Mouse (Mus musculus) midbrain, embryonic 16.5 days (tissue): Measurements from ENCODE around the gene Pmepa1. TPM values are rescaled to one million over a fixed set of nuclear protein-coding genes. Genes with fewer than 3 reads are reported as not detected.

ENCODE experiments used
- ATAC-seq: fragments of 200-750 bp; cut with Nextera tagmentation; 2 replicates; pipeline ENCODE4 v1.8.0; 2017; ENCODE audit warnings: moderate TSS enrichment
- H3K27ac ChIP-seq: fragments of 300-500 bp; sonication (generic); 2 replicates; pipeline ENCODE4 v1.5.1; 2014; ENCODE audit warnings: mild to moderate bottlenecking, low read length, mixed read lengths
- H3K27me3 ChIP-seq: fragments of 300-500 bp; sonication (generic); 2 replicates; pipeline ENCODE4 v1.6.1; 2014; ENCODE audit warnings: low read depth, low read length, mixed read lengths; ENCODE audit not compliant: control insufficient read depth, insufficient read depth
- H3K36me3 ChIP-seq: fragments of 300-500 bp; sonication (generic); 2 replicates; pipeline ENCODE4 v1.6.1; 2014; ENCODE audit warnings: mild to moderate bottlenecking, low read length, moderate library complexity, mixed read lengths; ENCODE audit not compliant: control insufficient read depth, insufficient read depth
- H3K4me1 ChIP-seq: fragments of 300-500 bp; sonication (generic); 2 replicates; pipeline ENCODE4 v1.6.1; 2014; ENCODE audit warnings: mild to moderate bottlenecking, low read length, mixed read lengths; ENCODE audit not compliant: control insufficient read depth, insufficient read depth
- H3K4me2 ChIP-seq: fragments of 300-500 bp; sonication (generic); 2 replicates; pipeline ENCODE4 v1.6.1; 2014; ENCODE audit warnings: mild to moderate bottlenecking, low read length, mixed read lengths
- H3K4me3 ChIP-seq: fragments of 300-500 bp; sonication (generic); 2 replicates; pipeline ENCODE4 v1.5.1; 2014; ENCODE audit warnings: low read depth, mild to moderate bottlenecking, low read length, moderate library complexity, mixed read lengths
- H3K9ac ChIP-seq: fragments of 300-500 bp; sonication (generic); 2 replicates; pipeline ENCODE4 v1.6.1; 2014; ENCODE audit warnings: low read depth, low read length, mixed read lengths
- H3K9me3 ChIP-seq: fragments of 300-500 bp; sonication (generic); replicated peaks from 2 replicates; pipeline ENCODE4 v1.6.1; 2014; ENCODE audit warnings: mild to moderate bottlenecking, low read length, mixed read lengths; ENCODE audit not compliant: control insufficient read depth, poor library complexity, severe bottlenecking
- WGBS: fragments of 180-500 bp; shearing (Covaris S2); extraction: QIAGEN DNeasy Blood & Tissue Kit; methylation state at CpG from one replicate; pipeline ENCODE4 v1.1.7; 2014; 5-methylcytosine and 5-hydroxymethylcytosine counted together
- polyA plus RNA-seq: library from polyadenylated mRNA; unstranded; fragments of >200 nt; fragmentation: Nextera tagmentation; extraction: Ambion mirVana; gene quantifications from 2 replicates; pipeline ENCODE4 v1.2.1, GENCODE M21; 2015

The Pmepa1 gene
- polyA plus RNA-seq, 1 experiment from 2014 or later: 3.4 TPM

DNA sequence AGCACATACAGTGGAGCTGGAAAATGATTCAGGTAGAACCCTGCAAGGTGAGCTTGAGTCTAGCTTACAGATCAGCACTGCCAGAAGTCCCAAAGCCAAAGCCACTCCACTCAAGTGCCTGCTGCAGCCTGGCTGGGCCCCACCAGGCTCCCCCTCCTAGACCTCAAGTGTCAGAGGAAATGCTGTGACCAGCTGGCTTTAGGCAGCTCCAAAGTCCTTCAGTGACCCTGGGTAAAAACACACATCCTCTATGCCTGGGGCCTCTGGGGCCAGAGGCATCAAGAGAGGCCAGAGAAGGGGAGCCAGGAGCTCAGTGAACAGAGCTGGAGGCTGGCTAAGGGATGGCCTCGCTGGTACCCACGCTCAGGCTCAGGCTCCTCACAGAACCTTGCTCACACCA is 25.9 kb downstream of the Pmepa1 start:
- WGBS: 26% methylated on average over 2 of the region's 2 CpGs
- H3K4me2 ChIP-seq: no peak overlapping the region
- H3K27ac ChIP-seq: no peak overlapping the region
- no peaks in the 10 kb centered on the region for H3K27me3 ChIP-seq
- H3K4me3 ChIP-seq: no peak overlapping the region
- no peaks in the 10 kb centered on the region for H3K9me3 ChIP-seq
- H3K4me1 ChIP-seq: peaks cover 45% of the 10 kb centered on the region
- no peak overlapping the region for H3K9ac ChIP-seq
- ATAC-seq: no peak
- no peaks in the 10 kb centered on the region for H3K36me3 ChIP-seq

DNA sequence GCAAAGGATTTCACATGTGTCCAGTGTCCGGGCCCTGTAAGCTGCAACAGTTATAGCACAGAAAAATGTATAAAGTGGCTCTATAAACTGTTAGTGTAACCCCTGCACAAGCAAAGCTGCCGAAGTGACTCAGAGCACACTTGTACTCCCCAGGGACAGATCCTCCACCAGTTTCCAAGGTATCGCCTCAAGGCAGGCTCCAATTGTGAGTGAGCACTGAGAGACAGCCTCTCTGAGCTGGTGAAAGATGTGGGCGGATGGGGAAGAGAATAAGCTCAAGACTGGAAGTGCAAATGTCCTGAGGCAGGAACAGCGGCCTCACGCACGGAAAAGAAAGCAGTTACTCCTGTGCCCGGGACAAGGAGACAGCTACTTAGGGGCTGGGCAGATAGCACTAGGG is 26.4 kb downstream of the Pmepa1 start:
- Histone ChIP-seq H3K36me3 (no peaks in the 10 kb centered on the region), H3K27me3 (no peaks in the 10 kb centered on the region), H3K4me3 (no peak overlapping the region), H3K27ac (no peak overlapping the region), H3K9me3 (no peaks in the 10 kb centered on the region), H3K4me1 (peaks cover 43% of the 10 kb centered on the region), H3K9ac (no peak overlapping the region), H3K4me2 (no peak overlapping the region)
- WGBS: 73% methylated on average over 8 of the region's 8 CpGs
- no peak for ATAC-seq

DNA sequence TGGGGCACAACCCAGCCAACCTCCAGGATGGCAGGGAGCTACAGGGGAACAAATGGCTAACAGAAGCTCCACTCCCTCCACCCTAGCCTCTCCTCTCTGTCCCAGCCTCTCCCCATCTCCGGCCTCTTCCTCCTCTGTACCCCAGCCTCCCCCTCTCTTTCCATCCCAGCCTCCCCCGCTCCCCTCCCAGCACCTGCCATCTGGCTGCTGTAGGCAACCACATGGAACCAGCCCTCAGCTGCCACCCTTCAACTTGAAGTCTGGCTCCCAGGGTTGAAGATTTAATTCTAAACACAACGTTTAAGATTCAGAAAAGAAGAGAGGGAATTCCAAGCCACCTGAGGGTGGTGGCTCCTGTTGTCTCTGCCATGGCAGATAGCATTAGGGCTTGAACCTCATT is 26.9 kb downstream of the Pmepa1 start:
- H3K9ac ChIP-seq: no peak overlapping the region
- H3K27me3 ChIP-seq: no peaks in the 10 kb centered on the region
- H3K4me3 ChIP-seq: no peak overlapping the region
- 48% methylated on average over 3 of the region's 3 CpGs for WGBS
- no peak overlapping the region for H3K4me2 ChIP-seq
- no peaks in the 10 kb centered on the region for H3K9me3 ChIP-seq
- no peaks in the 10 kb centered on the region for H3K36me3 ChIP-seq
- no peak overlapping the region for H3K27ac ChIP-seq
- H3K4me1 ChIP-seq: peaks cover 38% of the 10 kb centered on the region
- ATAC-seq: no peak

DNA sequence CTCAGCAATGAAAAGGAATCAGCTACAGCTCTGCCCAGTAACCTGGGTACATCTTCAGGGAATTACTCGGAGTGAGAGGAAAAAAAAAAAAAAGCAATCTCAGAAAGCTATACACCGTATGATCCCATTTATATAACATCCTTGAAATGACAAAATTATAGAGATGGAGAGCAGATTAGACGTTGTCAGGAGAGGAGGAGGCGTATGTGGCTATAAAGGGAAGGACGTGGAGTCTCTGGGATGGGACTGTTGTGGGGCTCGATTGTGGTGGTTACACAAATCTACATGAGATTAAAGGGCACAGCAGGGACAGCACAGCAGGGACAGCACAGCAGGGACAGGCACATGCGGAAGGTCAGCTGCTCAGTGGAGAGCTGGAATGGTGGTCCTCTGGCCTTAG is 27.5 kb downstream of the Pmepa1 start:
- H3K27ac ChIP-seq: no peak overlapping the region
- H3K27me3 ChIP-seq: no peaks in the 10 kb centered on the region
- H3K4me2 ChIP-seq: no peak overlapping the region
- no peak overlapping the region for H3K4me3 ChIP-seq
- no peaks in the 10 kb centered on the region for H3K36me3 ChIP-seq
- H3K9me3 ChIP-seq: no peaks in the 10 kb centered on the region
- no peak for ATAC-seq
- peaks cover 32% of the 10 kb centered on the region for H3K4me1 ChIP-seq
- H3K9ac ChIP-seq: no peak overlapping the region
- 68% methylated on average over 7 of the region's 7 CpGs for WGBS

DNA sequence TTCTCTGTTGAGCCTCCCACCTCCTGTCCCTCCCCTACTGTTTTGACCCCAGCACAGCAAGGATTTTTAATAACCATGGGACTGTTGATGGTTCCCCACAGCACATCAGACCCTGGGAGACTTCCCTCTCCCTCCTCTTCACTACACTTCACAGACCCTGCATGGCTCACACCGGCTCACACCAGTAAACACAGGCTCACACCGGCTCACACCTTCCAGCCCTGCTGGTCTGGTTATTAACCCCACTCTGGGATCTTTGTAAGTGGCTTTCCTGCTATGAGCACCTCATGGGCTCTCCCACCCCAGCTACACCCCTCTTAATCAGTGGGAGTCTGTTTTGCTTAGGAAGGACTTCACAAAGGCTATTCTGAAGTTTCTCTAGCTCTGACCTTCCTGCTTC is 28.4 kb downstream of the Pmepa1 start:
- Histone ChIP-seq H3K4me3 (no peak overlapping the region), H3K27me3 (no peaks in the 10 kb centered on the region), H3K9me3 (no peaks in the 10 kb centered on the region), H3K27ac (no peak overlapping the region), H3K4me2 (no peak overlapping the region), H3K9ac (no peak overlapping the region), H3K4me1 (peaks cover 23% of the 10 kb centered on the region), H3K36me3 (no peaks in the 10 kb centered on the region)
- ATAC-seq: no peak
- WGBS: 41% methylated on average over 2 of the region's 2 CpGs

DNA sequence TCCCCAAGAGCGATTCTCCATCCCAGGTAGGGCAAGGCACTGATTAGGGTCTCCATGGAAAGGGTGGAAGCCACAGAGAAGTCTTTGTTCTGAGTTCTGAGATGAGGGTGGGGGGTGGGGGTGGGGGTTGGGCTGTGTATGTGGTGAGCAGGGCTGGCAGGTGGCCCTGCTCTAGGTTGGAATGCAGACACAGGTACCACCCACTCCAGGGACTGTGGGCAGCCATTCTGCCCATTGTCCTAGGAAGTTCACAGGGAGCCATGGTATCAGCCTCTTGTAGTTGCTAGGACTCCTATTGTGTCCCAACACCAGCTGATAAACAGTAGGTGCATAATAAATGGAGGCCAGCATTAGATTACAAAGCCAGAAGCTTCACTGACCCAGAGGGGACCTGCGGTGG is 29.1 kb downstream of the Pmepa1 start:
- H3K4me2 ChIP-seq: no peak overlapping the region
- no peaks in the 10 kb centered on the region for H3K36me3 ChIP-seq
- no peak overlapping the region for H3K4me3 ChIP-seq
- no peak overlapping the region for H3K9ac ChIP-seq
- H3K4me1 ChIP-seq: peaks cover 23% of the 10 kb centered on the region
- 30% methylated on average over 2 of the region's 2 CpGs for WGBS
- no peaks in the 10 kb centered on the region for H3K9me3 ChIP-seq
- ATAC-seq: no peak
- no peaks in the 10 kb centered on the region for H3K27me3 ChIP-seq
- no peak overlapping the region for H3K27ac ChIP-seq

DNA sequence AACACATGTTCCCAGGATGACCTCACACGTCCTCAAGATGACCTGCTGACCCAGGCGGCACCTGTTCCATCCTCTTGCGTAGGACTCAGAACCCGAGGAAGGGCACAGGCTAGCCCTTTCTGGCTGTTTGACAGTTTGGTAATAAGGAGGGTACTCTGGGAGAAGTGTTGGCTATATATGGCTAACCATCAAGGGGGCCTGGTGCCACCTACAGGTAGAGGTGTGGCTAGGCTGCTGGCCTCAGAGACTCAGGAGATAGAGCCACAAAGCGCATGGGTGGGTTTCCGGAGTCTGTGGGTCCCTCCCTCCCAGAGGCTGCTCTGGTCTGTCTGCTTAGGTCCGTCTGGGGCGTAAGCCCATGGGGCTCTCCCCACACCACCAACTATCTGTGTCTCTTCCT is 29.6 kb downstream of the Pmepa1 start:
- H3K36me3 ChIP-seq: no peaks in the 10 kb centered on the region
- no peak overlapping the region for H3K4me2 ChIP-seq
- ATAC-seq: no peak
- no peak overlapping the region for H3K27ac ChIP-seq
- peaks cover 21% of the 10 kb centered on the region for H3K4me1 ChIP-seq
- no peak overlapping the region for H3K9ac ChIP-seq
- no peaks in the 10 kb centered on the region for H3K9me3 ChIP-seq
- H3K27me3 ChIP-seq: no peaks in the 10 kb centered on the region
- H3K4me3 ChIP-seq: no peak overlapping the region
- WGBS: 75% methylated on average over 8 of the region's 8 CpGs

DNA sequence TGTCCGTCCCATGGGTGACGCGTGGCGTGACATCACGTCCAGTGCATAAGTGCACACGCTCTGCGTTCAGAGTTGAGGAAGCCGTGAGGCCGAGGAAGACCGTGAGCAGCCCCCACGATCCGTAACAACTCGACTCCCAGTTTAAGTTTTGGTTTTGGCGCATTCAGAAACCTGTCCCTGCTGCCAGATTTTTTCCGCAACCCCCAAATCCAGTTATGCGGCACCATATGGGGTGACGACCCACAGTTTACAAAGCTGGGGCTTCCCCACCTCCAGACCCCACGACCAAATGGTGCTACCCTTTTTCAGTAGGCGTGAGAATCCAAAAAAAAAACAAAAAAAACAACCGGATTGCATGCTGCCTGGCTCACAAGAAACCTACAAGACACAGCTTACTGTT is 31.1 kb downstream of the Pmepa1 start:
- no peak for ATAC-seq
- 89% methylated on average over 20 of the region's 20 CpGs for WGBS
- no peaks in the 10 kb centered on the region for H3K36me3 ChIP-seq
- H3K27ac ChIP-seq: no peak overlapping the region
- no peak overlapping the region for H3K4me3 ChIP-seq
- no peak overlapping the region for H3K9ac ChIP-seq
- no peaks in the 10 kb centered on the region for H3K9me3 ChIP-seq
- H3K27me3 ChIP-seq: no peaks in the 10 kb centered on the region
- H3K4me1 ChIP-seq: peaks cover 19% of the 10 kb centered on the region
- no peak overlapping the region for H3K4me2 ChIP-seq

DNA sequence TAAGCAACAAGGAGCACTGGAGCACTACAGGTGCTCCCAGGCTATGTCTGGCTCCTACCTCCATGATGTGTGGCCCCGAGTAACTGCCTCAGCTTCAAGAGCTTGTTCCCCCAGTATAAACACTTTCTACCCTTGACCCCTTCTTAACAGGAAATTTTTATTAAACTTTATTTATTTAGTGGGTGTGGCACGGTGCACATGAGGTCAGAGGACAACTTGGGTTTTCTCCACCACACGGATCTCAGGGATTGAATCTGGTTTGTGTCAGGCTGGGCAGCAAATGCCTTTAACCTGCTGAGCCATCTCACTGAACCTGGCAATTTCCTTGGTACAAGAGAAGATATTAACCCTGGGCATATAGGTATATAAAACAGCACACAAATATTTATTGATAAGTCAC is 32.2 kb downstream of the Pmepa1 start:
- Histone ChIP-seq H3K4me3 (no peak overlapping the region), H3K4me1 (peaks cover 14% of the 10 kb centered on the region), H3K36me3 (no peaks in the 10 kb centered on the region), H3K9ac (no peak overlapping the region), H3K27ac (no peak overlapping the region), H3K9me3 (no peaks in the 10 kb centered on the region), H3K27me3 (no peaks in the 10 kb centered on the region), H3K4me2 (no peak overlapping the region)
- ATAC-seq: no peak
- WGBS: 81% methylated on average over 3 of the region's 3 CpGs

DNA sequence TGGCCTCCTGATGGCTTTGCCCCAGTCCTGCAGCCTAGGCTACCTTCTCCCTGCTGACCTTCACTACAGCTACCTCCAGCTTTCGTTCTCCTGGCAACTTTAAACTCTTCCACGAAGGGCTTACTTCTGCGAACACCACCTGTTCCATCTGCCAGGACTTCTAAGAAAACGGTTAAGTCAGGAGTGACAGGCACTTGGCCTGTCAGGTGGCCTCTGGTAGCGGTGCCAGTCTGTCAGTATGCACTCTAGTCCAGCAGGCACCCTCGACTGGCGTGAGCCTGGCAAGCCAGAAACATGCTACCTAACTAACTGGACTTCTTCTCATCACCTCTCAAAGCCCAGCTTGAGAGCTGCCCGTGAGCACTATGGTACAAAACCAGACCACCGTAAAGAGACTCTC is 32.7 kb downstream of the Pmepa1 start:
- H3K4me3 ChIP-seq: no peak overlapping the region
- no peaks in the 10 kb centered on the region for H3K9me3 ChIP-seq
- no peak overlapping the region for H3K27ac ChIP-seq
- peaks cover 18% of the 10 kb centered on the region for H3K4me1 ChIP-seq
- H3K4me2 ChIP-seq: no peak overlapping the region
- WGBS: 72% methylated on average over 9 of the region's 9 CpGs
- no peaks in the 10 kb centered on the region for H3K36me3 ChIP-seq
- no peak for ATAC-seq
- H3K9ac ChIP-seq: no peak overlapping the region
- no peaks in the 10 kb centered on the region for H3K27me3 ChIP-seq
